Mouse (Mus musculus): ENCODE data around the gene Eml2.
A peak's percentile ranks its signal among the peaks of the same experiment; 100 is the strongest.

Gene Eml2

GRCm38 (mm10) chr7:19230041-19230580 lies 53.9 kb downstream of the Eml2 start:
- no peak for DNase-seq (ENCODE audit: low spot score)

GRCm38 (mm10) chr7:19230899-19231298 lies 54.7 kb downstream of the Eml2 start:
- no peak for DNase-seq (ENCODE audit: low spot score)

GRCm38 (mm10) chr7:19231849-19232248 lies 55.6 kb downstream of the Eml2 start:
- no peak for DNase-seq (ENCODE audit: low spot score)

- no peak for DNase-seq (ENCODE audit: low spot score)
These were observed 58.4 kb downstream of the Eml2 start for GRCm38 (mm10) chr7:19234652-19235051.

GRCm38 (mm10) chr7:19235092-19235671 lies 59.0 kb downstream of the Eml2 start:
- no peak for DNase-seq (ENCODE audit: low spot score)

GRCm38 (mm10) chr7:19236411-19236810 lies 60.2 kb downstream of the Eml2 start:
- no peak for DNase-seq (ENCODE audit: low spot score)

- no peak for DNase-seq (ENCODE audit: low spot score)
These were observed 62.1 kb downstream of the Eml2 start for GRCm38 (mm10) chr7:19238344-19238743.

GRCm38 (mm10) chr7:19239423-19239822 lies 63.2 kb downstream of the Eml2 start:
- DNase-seq (ENCODE audit: low spot score) = peak; percentile 89

- no peak for DNase-seq (ENCODE audit: low spot score)
These were observed 63.8 kb downstream of the Eml2 start for GRCm38 (mm10) chr7:19239986-19240385.

GRCm38 (mm10) chr7:19240905-19241463 lies 64.8 kb downstream of the Eml2 start:
- no peak for DNase-seq (ENCODE audit: low spot score)

GRCm38 (mm10) chr7:19242005-19242404 lies 65.8 kb downstream of the Eml2 start:
- DNase-seq (ENCODE audit: low spot score) = no peak

GRCm38 (mm10) chr7:19243858-19244257 lies 67.6 kb downstream of the Eml2 start:
- DNase-seq (ENCODE audit: low spot score) = no peak

GRCm38 (mm10) chr7:19245083-19245482 lies 68.9 kb downstream of the Eml2 start:
- DNase-seq (ENCODE audit: low spot score) = no peak

GRCm38 (mm10) chr7:19246855-19247254 lies 70.6 kb downstream of the Eml2 start:
- no peak for DNase-seq (ENCODE audit: low spot score)

- no peak for DNase-seq (ENCODE audit: low spot score)
These were observed 71.3 kb downstream of the Eml2 start for GRCm38 (mm10) chr7:19247511-19247910.

GRCm38 (mm10) chr7:19252078-19252477 lies 75.9 kb downstream of the Eml2 start:
- no peak for DNase-seq (ENCODE audit: low spot score)

- DNase-seq (ENCODE audit: low spot score) = no peak
These were observed 77.2 kb downstream of the Eml2 start for GRCm38 (mm10) chr7:19253437-19253836.

GRCm38 (mm10) chr7:19255395-19255794 lies 79.2 kb downstream of the Eml2 start:
- no peak for DNase-seq (ENCODE audit: low spot score)

All from ovary, postnatal 14 days (tissue).